Mouse (Mus musculus) stomach, postnatal 0 days (tissue): ENCODE measurements at regions not wholly inside any gene's neighbourhood (a gene's known extent, or its start where the extent isn't known, plus 50 kb on each side); places are given as distances from the start of the nearest gene placed in this dataset.

ENCODE experiments used
- ATAC-seq: fragments of 200-750 bp; cut with Nextera tagmentation; 2 replicates; pipeline ENCODE4 v1.8.0; 2017; ENCODE audit not compliant: low FRiP score, low TSS enrichment
- DNase-seq: peaks from one replicate; pipeline ENCODE4 v3.0.0-alpha.2; 2016; ENCODE audit warnings: low spot score
- H3K27ac ChIP-seq: fragments of 300-500 bp; sonication (generic); replicated peaks from 2 replicates; pipeline ENCODE4 v1.5.1; 2014; ENCODE audit warnings: mild to moderate bottlenecking, control low read depth
- H3K27me3 ChIP-seq: fragments of 300-500 bp; sonication (generic); 2 replicates; pipeline ENCODE4 v1.6.1; 2014; ENCODE audit warnings: low read length; ENCODE audit not compliant: control insufficient read depth, insufficient read depth
- H3K36me3 ChIP-seq: fragments of 300-500 bp; sonication (generic); 2 replicates; pipeline ENCODE4 v1.6.1; 2014; ENCODE audit warnings: low read length, mixed read lengths; ENCODE audit not compliant: control insufficient read depth, insufficient read depth
- H3K4me1 ChIP-seq: fragments of 300-500 bp; sonication (generic); replicated peaks from 2 replicates; pipeline ENCODE4 v1.6.1; 2014; ENCODE audit warnings: antibody characterized with exemption; ENCODE audit not compliant: control insufficient read depth, insufficient read depth
- H3K4me2 ChIP-seq: fragments of 300-500 bp; sonication (generic); replicated peaks from 2 replicates; pipeline ENCODE4 v1.6.1; 2014; ENCODE audit warnings: low read depth, mild to moderate bottlenecking, control low read depth, moderate library complexity
- H3K4me3 ChIP-seq: fragments of 300-500 bp; sonication (generic); 2 replicates; pipeline ENCODE4 v1.5.1; 2014; ENCODE audit warnings: low read depth, low read length, control low read depth
- H3K9ac ChIP-seq: fragments of 300-500 bp; sonication (generic); 2 replicates; pipeline ENCODE4 v1.6.1; 2014; ENCODE audit warnings: mild to moderate bottlenecking, low read length, control low read depth, mixed read lengths
- H3K9me3 ChIP-seq: fragments of 300-500 bp; sonication (generic); 2 replicates; pipeline ENCODE4 v1.6.1; 2016; ENCODE audit warnings: low read length; ENCODE audit not compliant: control insufficient read depth
- CTCF ChIP-seq: IDR thresholded peaks from 2 replicates; pipeline ENCODE4 v1.5.1; 2016; ENCODE audit warnings: antibody characterized with exemption, low read depth, mild to moderate bottlenecking, moderate library complexity
- EP300 ChIP-seq: optimal IDR thresholded peaks from 2 replicates; pipeline ENCODE3; 2016; ENCODE audit warnings: antibody characterized with exemption
- WGBS: fragments of 180-500 bp; shearing (Covaris S2); extraction: QIAGEN DNeasy Blood & Tissue Kit; methylation state at CpG from one replicate; pipeline ENCODE4 v1.1.7; 2014; 5-methylcytosine and 5-hydroxymethylcytosine counted together

DNA sequence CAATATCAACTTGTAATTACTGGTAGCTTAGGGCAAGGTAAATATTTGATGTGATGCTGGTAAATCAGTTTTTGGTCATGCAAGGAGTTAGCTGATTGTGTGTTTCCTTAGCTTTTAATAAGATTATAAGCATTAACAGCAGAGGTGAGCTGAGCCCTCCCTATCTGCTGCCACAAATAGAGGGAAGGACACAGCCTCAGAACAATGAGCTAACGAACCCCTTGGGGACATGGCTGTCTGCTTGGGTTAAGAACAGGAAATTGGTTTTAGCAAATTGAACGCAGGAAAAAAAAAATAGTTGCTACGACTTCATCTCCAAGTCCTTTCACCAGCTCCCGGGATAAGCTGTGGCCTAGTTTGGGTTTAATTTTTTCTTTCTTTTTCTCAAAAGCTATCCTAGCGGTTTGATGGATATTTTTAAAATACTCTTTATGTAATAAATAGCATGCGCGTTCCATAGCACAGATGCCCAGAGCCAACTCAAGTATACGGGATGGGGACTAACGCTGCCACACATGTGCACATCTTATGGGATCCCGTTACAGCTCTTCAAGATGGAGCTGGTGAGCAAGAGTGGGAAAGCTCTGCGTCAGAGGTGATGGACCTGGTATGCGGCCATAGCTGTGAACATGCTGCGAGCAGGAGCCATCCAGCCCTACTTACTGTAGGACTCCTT, 236.6 kb downstream of the Atp23 start:
- no peak for ATAC-seq
- no peak for DNase-seq
- Histone ChIP-seq H3K4me1 (no peaks in the 10 kb centered on the region), H3K27me3 (no peaks in the 10 kb centered on the region), H3K27ac (no peak overlapping the region), H3K4me2 (no peak overlapping the region), H3K4me3 (no peak overlapping the region), H3K9ac (no peak overlapping the region), H3K9me3 (no peaks in the 10 kb centered on the region), H3K36me3 (no peaks in the 10 kb centered on the region)
- TF ChIP-seq CTCF (no peak), EP300 (no peak)
- 86% methylated on average over 13 of the region's 13 CpGs for WGBS

DNA sequence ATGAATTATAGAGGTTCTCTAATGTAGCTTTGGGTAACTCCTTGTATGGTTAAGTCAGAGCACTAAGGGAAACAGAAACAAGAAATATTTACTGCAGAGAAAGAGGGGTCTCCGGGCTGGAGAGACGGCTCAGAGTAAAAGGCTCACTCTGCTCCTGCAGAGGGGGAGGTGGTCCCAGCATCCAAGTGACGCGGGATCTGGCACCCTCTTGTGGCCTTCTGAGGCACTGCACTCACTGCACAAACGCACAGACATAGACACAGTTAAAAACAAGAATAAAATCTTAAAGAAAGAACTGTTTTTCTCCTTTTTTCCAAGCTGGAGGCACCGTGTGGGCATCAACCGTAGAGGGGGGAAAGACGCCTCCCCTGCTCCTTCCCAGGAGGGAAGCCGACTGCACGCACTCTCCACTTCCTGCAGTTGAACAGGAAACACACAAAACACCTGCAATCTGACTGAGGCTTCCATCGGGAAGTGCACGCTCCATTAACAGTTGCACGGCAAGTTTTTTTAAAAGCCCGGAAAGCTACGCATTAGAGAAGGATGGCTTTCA, 237.6 kb downstream of the Atp23 start:
- ATAC-seq: no peak
- DNase-seq: no peak
- Histone ChIP-seq H3K4me2 (no peak overlapping the region), H3K9me3 (no peaks in the 10 kb centered on the region), H3K4me3 (no peak overlapping the region), H3K27ac (no peak overlapping the region), H3K4me1 (no peaks in the 10 kb centered on the region), H3K36me3 (no peaks in the 10 kb centered on the region), H3K9ac (no peak overlapping the region), H3K27me3 (no peaks in the 10 kb centered on the region)
- WGBS: 83% methylated on average over 15 of the region's 15 CpGs
- peak; percentile 52 for TF ChIP-seq CTCF
- no peak for TF ChIP-seq EP300

- DNase-seq: no peak
- no peak for ATAC-seq
- H3K27ac ChIP-seq: no peak overlapping the region
- H3K9me3 ChIP-seq: no peaks in the 10 kb centered on the region
- no peaks in the 10 kb centered on the region for H3K36me3 ChIP-seq
- H3K4me3 ChIP-seq: no peak overlapping the region
- no peaks in the 10 kb centered on the region for H3K27me3 ChIP-seq
- no peaks in the 10 kb centered on the region for H3K4me1 ChIP-seq
- no peak overlapping the region for H3K9ac ChIP-seq
- no peak overlapping the region for H3K4me2 ChIP-seq
- TF ChIP-seq CTCF: no peak
- TF ChIP-seq EP300: no peak
- 87% methylated on average over 6 of the region's 6 CpGs for WGBS
These were observed 238.4 kb downstream of the Atp23 start for GRCm38 (mm10) chr10:126662765-126663164.

DNA sequence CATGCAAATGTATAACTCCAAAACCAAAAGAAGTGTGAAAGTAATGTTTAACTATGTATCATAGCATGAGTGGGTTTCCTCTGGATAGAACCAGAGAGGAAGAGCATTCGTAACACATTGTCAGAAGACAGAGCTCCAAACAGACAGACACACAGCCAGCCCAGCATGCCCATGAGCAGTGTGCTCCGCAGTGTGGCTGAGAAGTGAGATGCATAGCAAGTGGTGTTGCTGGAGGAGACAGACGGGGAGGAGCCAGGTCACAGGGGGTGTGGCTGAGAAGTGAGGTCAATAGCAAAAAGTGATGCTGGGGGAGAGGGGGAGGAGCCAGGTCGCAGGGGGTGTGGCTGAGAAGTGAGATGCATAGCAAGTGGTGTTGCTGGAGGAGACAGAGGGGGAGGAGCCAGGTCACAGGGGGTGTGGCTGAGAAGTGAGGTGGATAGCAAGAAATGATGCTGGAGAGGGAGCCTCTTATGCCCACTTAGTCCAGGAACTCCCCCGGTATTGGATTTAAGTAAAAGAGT, 240.0 kb downstream of the Atp23 start:
- Histone ChIP-seq H3K9me3 (no peaks in the 10 kb centered on the region), H3K4me3 (no peak overlapping the region), H3K4me2 (no peak overlapping the region), H3K4me1 (no peaks in the 10 kb centered on the region), H3K9ac (no peak overlapping the region), H3K36me3 (no peaks in the 10 kb centered on the region), H3K27ac (no peak overlapping the region), H3K27me3 (no peaks in the 10 kb centered on the region)
- no peak for TF ChIP-seq CTCF
- TF ChIP-seq EP300: no peak
- WGBS: 58% methylated on average over 5 of the region's 5 CpGs
- ATAC-seq: no peak
- no peak for DNase-seq

- Histone ChIP-seq H3K27me3 (no peaks in the 10 kb centered on the region), H3K4me1 (no peaks in the 10 kb centered on the region), H3K9me3 (no peaks in the 10 kb centered on the region), H3K36me3 (no peaks in the 10 kb centered on the region), H3K4me3 (no peak overlapping the region), H3K4me2 (no peak overlapping the region), H3K27ac (no peak overlapping the region), H3K9ac (no peak overlapping the region)
- TF ChIP-seq EP300: no peak
- TF ChIP-seq CTCF: no peak
- no peak for DNase-seq
- ATAC-seq: no peak
- 60% methylated on average over 9 of the region's 9 CpGs for WGBS
These were observed 241.1 kb downstream of the Atp23 start for GRCm38 (mm10) chr10:126660024-126660423.

DNA sequence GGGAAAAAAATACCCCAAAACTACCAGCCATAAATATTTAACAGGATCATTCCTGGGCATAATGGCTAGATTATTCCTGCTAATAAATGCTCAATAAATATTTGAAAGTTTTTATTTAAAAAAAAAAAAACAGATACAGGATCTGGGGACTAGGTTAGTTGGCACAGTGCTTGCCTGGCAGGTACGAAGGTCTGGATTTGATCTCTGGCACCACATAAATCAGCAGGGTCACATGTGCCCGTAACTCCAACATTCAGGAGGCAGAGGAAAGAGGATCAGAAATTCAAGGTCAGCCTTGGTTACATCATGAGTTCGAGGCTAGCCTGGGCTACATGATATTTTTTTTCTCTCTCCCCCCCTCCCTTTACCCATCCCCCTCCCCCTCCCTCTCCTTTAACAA, 248.5 kb downstream of the Atp23 start:
- TF ChIP-seq EP300 (no peak), CTCF (no peak)
- Histone ChIP-seq H3K9me3 (no peaks in the 10 kb centered on the region), H3K4me2 (no peak overlapping the region), H3K36me3 (no peaks in the 10 kb centered on the region), H3K4me1 (no peaks in the 10 kb centered on the region), H3K27me3 (no peaks in the 10 kb centered on the region), H3K4me3 (no peak overlapping the region), H3K9ac (no peak overlapping the region), H3K27ac (no peak overlapping the region)
- no peak for ATAC-seq
- DNase-seq: no peak
- 90% methylated on average over 3 of the region's 3 CpGs for WGBS
